Mouse (Mus musculus) brain, embryonic 14.5 days (tissue): Measurements from ENCODE around the gene Ifitm1.

ENCODE experiments used
- CTCF ChIP-seq: fragments of 200-500 bp; IDR thresholded peaks from 2 replicates; pipeline ENCODE4 v1.5.1; 2012; ENCODE audit warnings: inconsistent platforms, mild to moderate bottlenecking, moderate library complexity, borderline replicate concordance; ENCODE audit not compliant: insufficient read depth, insufficient read length; ENCODE audit errors: extremely low read depth
- POLR2A ChIP-seq: fragments of 200-500 bp; IDR thresholded peaks from 2 replicates; pipeline ENCODE4 v1.6.1; 2012; ENCODE audit warnings: mild to moderate bottlenecking, inconsistent platforms, borderline replicate concordance; ENCODE audit not compliant: poor library complexity, insufficient read depth, insufficient read length, severe bottlenecking; ENCODE audit errors: extremely low read depth

GRCm38 (mm10) chr7:140956556-140956869 is 10.5 kb upstream of the Ifitm1 start:
- no peak for TF ChIP-seq CTCF
- no peak for TF ChIP-seq POLR2A
